Mouse (Mus musculus) limb, embryonic 13.5 days (tissue): ENCODE data around the gene Sphk1. TPM values are rescaled to one million over a fixed set of nuclear protein-coding genes. Genes with fewer than 3 reads are reported as not detected.

ENCODE experiments used
- ATAC-seq: fragments of 200-750 bp; cut with Nextera tagmentation; 2 replicates; pipeline ENCODE4 v1.8.0; 2017; ENCODE audit warnings: low read depth, moderate number of reproducible peaks, moderate TSS enrichment; ENCODE audit not compliant: low FRiP score
- H3K27ac ChIP-seq: fragments of 300-500 bp; sonication (generic); 2 replicates; pipeline ENCODE4 v1.5.1; 2015; ENCODE audit warnings: inconsistent platforms, mild to moderate bottlenecking, moderate library complexity
- H3K27me3 ChIP-seq: fragments of 300-500 bp; sonication (generic); 2 replicates; pipeline ENCODE4 v1.6.1; 2015; ENCODE audit warnings: mild to moderate bottlenecking, inconsistent platforms
- H3K36me3 ChIP-seq: fragments of 300-500 bp; sonication (generic); 2 replicates; pipeline ENCODE4 v1.6.1; 2015; ENCODE audit warnings: inconsistent platforms, mild to moderate bottlenecking, moderate library complexity
- H3K4me1 ChIP-seq: fragments of 300-500 bp; sonication (generic); 2 replicates; pipeline ENCODE4 v1.6.1; 2015; ENCODE audit warnings: inconsistent platforms
- H3K4me2 ChIP-seq: fragments of 300-500 bp; sonication (generic); replicated peaks from 2 replicates; pipeline ENCODE4 v1.6.1; 2015; ENCODE audit warnings: inconsistent platforms, mild to moderate bottlenecking, moderate library complexity
- H3K4me3 ChIP-seq: fragments of 300-500 bp; sonication (generic); 2 replicates; pipeline ENCODE4 v1.5.1; 2015; ENCODE audit warnings: moderate library complexity, mild to moderate bottlenecking, inconsistent platforms
- H3K9ac ChIP-seq: fragments of 300-500 bp; sonication (generic); 2 replicates; pipeline ENCODE4 v1.6.1; 2015; ENCODE audit warnings: mild to moderate bottlenecking, inconsistent platforms
- H3K9me3 ChIP-seq: fragments of 300-500 bp; sonication (generic); 2 replicates; pipeline ENCODE4 v1.6.1; 2016; ENCODE audit warnings: inconsistent platforms
- WGBS: fragments of 180-500 bp; shearing (Covaris S2); methylation state at CpG from one replicate; pipeline ENCODE4 v1.1.7; 2015; 5-methylcytosine and 5-hydroxymethylcytosine counted together
- polyA plus RNA-seq: library from polyadenylated mRNA; unstranded; fragments of >200 nt; fragmentation: Nextera tagmentation; extraction: Ambion mirVana; gene quantifications from 2 replicates; pipeline ENCODE4 v1.2.1, GENCODE M21; 2015

The Sphk1 gene
- polyA plus RNA-seq, 1 experiment from 2014 or later: 2.3 TPM

DNA sequence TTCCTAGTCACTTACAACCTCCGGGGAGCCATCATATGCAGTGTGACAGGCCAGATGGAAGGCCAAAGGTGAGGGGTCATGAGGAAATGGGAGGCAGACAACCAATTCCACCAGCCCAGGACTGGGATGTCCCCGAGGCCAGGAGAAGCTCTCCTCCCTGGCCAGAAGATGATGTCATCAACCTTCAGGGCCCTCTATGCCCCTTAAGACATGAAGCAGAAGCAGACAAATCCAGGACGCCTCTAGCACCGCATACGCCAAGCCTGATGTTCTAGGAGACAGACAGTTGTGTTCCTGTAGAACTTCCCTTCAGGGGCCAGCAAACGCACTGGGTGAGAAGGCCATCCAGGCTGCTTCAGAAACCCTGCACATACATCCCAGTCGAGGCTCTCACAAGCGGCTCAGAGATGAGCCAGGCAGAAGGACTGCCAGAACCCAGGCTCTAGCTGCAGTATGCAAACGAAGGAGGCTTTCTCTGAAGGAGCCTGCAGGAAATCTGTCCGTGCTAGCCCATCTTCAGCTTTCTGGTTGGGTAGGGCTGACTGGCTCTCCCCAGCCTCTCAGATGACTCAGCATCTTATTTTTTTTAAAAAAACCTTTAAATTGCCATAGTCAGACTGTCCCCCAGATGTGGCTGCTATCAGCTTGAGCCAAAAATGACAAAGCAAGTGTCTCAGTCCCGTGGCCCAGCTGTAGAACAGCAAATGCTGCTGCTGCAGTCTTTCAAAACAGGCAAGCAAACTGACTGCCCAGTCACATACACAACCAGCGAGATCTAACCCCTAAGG is 42.2 kb downstream of the Sphk1 start:
- WGBS: 58% methylated on average over 12 of the region's 12 CpGs
- Histone ChIP-seq H3K4me2 (0 out of 2 replicates have a peak overlapping the region, but pooled peaks have one; percentile 2), H3K27me3 (no peaks in the 10 kb centered on the region), H3K4me3 (no peak overlapping the region), H3K27ac (no peak overlapping the region), H3K9me3 (no peaks in the 10 kb centered on the region), H3K9ac (peak overlapping the region; percentile 27; the same call in 1 of the 2 replicates), H3K4me1 (peaks cover 51% of the 10 kb centered on the region), H3K36me3 (no peaks in the 10 kb centered on the region; the same call in 1 of the 2 replicates)
- 0 out of 2 replicates have a peak, but pooled peaks have one; percentile 24 for ATAC-seq

DNA sequence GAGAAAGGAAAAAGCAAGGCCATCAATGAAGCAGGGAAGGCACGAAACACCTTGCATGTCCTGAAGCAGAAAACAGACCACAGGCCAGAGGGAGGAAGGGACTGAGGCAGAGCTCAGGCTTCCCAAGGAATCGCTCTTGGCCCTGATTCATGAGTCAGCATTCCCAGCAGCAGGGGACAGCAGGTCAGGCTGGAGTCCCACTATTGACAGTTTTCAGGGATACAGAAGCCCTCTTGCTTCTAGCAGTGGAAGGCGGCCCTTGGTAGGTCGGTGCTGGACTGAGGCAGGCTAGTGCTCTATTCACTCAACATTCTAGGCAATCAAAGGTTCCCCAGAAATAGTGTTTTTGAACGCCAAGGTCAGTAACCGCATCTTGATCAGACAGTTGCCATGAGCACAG is 43.8 kb downstream of the Sphk1 start:
- H3K27ac ChIP-seq: no peak overlapping the region

DNA sequence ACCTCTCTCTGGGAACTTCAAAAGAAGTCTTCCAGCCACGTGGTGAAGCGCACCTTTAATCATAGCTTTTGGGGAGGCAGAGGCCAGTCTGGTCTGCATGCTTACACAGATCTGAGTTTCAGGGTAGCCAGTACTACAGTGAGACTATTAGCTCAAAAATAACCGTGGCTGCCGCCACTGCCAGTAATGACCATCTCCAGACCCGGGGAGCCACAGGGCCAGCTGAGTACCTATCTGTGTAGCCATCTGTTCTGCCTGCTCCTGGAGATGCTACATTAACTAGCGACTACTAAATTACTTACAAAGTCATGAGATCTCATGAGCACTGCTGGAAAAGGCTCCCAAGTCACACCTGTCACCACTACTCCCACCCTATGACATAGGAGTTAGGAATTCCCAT is 44.3 kb downstream of the Sphk1 start:
- H3K36me3 ChIP-seq: no peaks in the 10 kb centered on the region; the same call in 1 of the 2 replicates
- ATAC-seq: no peak
- no peak overlapping the region for H3K27ac ChIP-seq
- no peak overlapping the region for H3K9ac ChIP-seq
- H3K4me2 ChIP-seq: no peak overlapping the region
- H3K27me3 ChIP-seq: no peaks in the 10 kb centered on the region
- 55% methylated on average over 6 of the region's 6 CpGs for WGBS
- H3K4me3 ChIP-seq: no peak overlapping the region
- H3K9me3 ChIP-seq: no peaks in the 10 kb centered on the region
- H3K4me1 ChIP-seq: peaks cover 71% of the 10 kb centered on the region

More for the DNA sequence above, 43.8 kb downstream of the Sphk1 start:
- H3K4me1 ChIP-seq: peaks cover 66% of the 10 kb centered on the region
- H3K9me3 ChIP-seq: no peaks in the 10 kb centered on the region
- no peak for ATAC-seq
- no peak overlapping the region for H3K4me2 ChIP-seq
- no peaks in the 10 kb centered on the region; the same call in 1 of the 2 replicates for H3K36me3 ChIP-seq
- no peak overlapping the region for H3K4me3 ChIP-seq
- no peaks in the 10 kb centered on the region for H3K27me3 ChIP-seq
- no peak overlapping the region for H3K9ac ChIP-seq
- 64% methylated on average over 6 of the region's 6 CpGs for WGBS

DNA sequence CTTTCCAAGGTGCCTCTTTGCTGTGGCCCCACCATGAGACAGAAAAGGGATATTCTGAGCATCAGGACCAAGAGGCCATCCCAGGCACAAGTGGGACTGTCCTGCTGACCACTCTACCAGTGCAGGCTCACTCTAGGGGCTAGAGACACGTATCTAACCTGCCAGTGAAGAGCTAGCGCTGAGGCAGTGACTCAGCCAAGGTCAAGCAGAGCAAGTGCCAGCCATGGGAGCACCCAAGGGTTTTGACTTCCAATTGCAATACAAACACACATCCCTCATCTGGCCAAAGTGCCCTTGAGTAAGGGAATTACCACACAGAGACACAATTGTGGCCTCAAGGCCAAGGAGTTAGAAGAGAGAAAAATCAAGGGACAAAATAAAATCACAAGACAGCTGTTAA is 44.7 kb downstream of the Sphk1 start:
- Histone ChIP-seq H3K9ac (no peak overlapping the region), H3K4me3 (no peak overlapping the region), H3K9me3 (no peaks in the 10 kb centered on the region), H3K4me1 (peaks cover 73% of the 10 kb centered on the region), H3K4me2 (no peak overlapping the region), H3K36me3 (no peaks in the 10 kb centered on the region; the same call in 1 of the 2 replicates), H3K27ac (no peak overlapping the region), H3K27me3 (no peaks in the 10 kb centered on the region)
- 81% methylated on average over 2 of the region's 2 CpGs for WGBS
- no peak for ATAC-seq

DNA sequence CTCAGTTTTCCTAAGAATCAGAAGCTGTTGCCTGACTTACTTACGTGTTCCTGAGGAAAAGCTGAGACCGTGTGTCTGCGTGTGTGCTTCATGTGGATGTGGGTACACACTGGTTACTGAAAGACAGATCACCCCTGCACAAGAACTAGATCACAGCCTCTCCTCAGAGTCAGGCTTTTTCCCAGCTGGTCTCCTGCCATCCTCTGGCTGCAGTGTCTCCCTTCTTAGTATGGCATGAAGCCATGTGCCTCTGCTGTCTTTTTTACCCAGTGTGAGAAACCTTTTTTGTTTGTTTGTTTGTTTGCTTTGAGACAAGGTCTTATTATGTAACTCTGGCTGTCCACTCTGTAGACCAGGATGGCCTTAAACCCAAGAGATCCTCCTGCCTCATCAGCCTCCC is 48.6 kb downstream of the Sphk1 start:
- H3K4me3 ChIP-seq: no peak overlapping the region
- 95% methylated on average over 3 of the region's 3 CpGs for WGBS
- H3K27me3 ChIP-seq: no peaks in the 10 kb centered on the region
- H3K27ac ChIP-seq: no peak overlapping the region
- peak overlapping the region; percentile 84; the same call in 1 of the 2 replicates for H3K4me2 ChIP-seq
- ATAC-seq: no peak
- no peaks in the 10 kb centered on the region for H3K36me3 ChIP-seq
- H3K9me3 ChIP-seq: no peaks in the 10 kb centered on the region
- no peak overlapping the region for H3K9ac ChIP-seq
- peaks cover 54% of the 10 kb centered on the region for H3K4me1 ChIP-seq

DNA sequence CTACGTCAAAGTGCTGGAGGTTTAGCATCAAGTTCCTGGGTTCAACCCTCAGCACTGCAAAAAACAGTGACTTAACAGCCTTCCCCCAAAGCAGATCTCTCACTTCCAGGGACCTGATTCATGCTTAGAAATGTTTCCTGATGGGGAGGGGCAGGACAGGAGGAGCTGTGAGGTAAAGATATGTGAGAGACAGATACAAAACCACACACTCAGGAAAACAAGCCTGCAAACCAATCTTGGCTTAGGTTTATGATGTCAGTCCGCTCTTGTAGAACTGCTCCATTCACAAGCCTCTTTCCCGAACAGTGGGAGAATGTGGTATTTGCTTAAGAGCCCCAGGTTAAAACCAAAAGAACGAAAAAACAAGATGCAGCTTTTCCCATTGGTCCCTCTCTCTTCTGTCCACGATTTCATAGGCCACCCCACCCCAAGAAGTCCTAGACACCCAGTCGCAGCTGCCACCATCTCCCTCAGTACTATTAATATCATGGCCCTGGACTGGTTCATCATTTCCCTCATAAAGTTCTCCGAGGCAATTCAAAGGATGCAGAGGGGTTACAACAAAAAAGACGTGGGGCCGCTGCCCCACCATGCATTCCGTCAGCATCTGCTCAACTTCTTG is 49.4 kb downstream of the Sphk1 start:
- Histone ChIP-seq H3K9ac (peak overlapping the region; percentile 85), H3K4me3 (peak overlapping the region; percentile 89), H3K27ac (no peak overlapping the region; the same call in 1 of the 2 replicates), H3K27me3 (no peaks in the 10 kb centered on the region), H3K4me2 (peak overlapping the region; percentile 84), H3K36me3 (no peaks in the 10 kb centered on the region), H3K4me1 (peaks cover 45% of the 10 kb centered on the region), H3K9me3 (no peaks in the 10 kb centered on the region)
- 16% methylated on average over 10 of the region's 10 CpGs for WGBS
- ATAC-seq: peak; percentile 2; the same call in 1 of the 2 replicates

DNA sequence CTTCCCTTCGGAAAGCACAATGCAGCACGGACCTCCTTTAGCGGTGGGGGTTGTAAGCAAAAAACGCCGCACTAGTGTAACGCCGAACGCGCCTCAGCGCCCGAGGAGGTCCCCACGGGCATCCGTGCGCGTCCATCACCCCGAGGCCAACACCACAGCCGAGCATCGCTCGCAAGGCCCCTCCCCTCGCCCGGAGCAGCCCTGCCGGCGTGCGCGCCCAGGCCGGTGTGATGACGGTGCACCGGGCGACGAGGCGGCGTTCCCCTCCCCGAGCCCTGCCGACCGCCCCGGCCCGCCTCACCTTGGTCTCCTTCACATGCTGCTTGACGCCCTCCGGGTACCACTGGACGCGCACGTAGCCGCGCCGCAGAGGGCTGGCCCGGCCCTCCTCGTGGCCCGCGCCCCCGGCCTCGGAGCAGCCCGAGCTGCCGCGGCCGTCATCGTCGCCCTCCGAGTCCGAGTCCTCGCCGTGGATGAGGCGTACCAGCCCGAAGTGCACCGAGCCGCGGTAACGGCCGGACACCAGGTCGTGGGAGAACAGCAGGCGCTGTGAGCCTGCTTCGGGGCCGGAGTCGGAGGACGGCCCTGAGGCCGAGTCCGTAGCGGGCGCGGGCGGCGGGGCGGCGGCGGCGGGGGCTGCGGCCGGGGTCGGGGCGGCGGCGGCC is 50.1 kb downstream of the Sphk1 start:
- Histone ChIP-seq H3K36me3 (no peaks in the 10 kb centered on the region), H3K4me3 (peak overlapping the region; percentile 89), H3K9me3 (no peaks in the 10 kb centered on the region), H3K27ac (peak overlapping the region; percentile 82; the same call in 1 of the 2 replicates), H3K4me2 (peak overlapping the region; percentile 84), H3K9ac (peak overlapping the region; percentile 85), H3K4me1 (peaks cover 40% of the 10 kb centered on the region), H3K27me3 (no peaks in the 10 kb centered on the region)
- under 1% methylated on average over 80 of the region's 91 CpGs for WGBS
- ATAC-seq: peak; percentile 72

DNA sequence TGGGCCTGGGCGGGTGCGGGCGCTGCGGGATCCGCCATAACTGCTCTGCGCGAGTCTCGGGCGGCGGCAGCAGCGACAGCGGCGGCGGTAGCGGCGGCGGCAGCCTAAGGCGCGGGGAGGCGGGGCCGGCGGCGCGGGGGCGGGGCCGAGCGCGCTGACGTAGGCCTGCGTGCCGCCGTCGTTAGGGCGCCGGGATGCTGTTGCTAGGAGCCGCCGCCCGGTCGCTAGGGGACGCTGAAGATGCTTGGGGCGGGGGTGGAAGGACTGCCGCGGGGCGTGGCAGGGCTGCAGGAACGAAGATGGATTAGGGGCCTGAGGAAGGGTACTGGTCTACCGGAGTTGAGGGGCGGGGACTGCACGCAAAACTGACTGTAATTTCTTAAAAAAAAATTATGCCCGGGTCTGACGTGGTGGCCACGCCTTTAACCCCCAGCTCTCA is 50.7 kb downstream of the Sphk1 start, which contains the start of gene Ube2o:
Ube2o (minus strand) TSS at position 72 of the 439 bp plus-strand sequence.
- Histone ChIP-seq H3K9ac (peak within 1 kb of the TSS; percentile 85), H3K4me1 (peaks cover 35% of the 10 kb centered on the region), H3K4me3 (peak within 1 kb of the TSS; percentile 89), H3K27me3 (no peaks in the 10 kb centered on the region), H3K27ac (peak within 1 kb of the TSS; percentile 82; the same call in 1 of the 2 replicates), H3K36me3 (no peaks in the 10 kb centered on the region), H3K9me3 (no peaks in the 10 kb centered on the region), H3K4me2 (peak within 1 kb of the TSS; percentile 84)
- WGBS: 2% methylated on average over 36 of the region's 51 CpGs
- ATAC-seq: peak; percentile 87

DNA sequence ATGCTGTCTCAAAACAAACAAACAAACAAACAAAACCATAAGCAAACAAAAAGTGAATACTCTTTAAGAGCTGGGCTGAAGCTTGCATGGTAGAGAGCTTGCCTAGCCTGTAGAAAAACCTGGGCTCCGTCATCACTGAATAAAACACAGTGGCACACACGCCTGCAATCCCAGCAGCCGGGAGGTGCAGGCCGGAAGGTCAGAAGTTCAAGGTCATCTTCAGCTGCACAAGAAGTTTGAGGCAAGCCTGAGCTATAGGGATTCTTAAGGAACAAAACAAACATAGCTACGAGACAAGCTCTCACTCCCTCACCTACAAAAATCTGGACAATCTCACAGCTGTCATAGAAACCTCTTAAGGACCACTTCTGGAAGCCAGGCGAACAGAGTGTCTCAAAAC is 55.0 kb downstream of the Sphk1 start:
- no peaks in the 10 kb centered on the region for H3K36me3 ChIP-seq
- ATAC-seq: no peak
- no peak overlapping the region for H3K9ac ChIP-seq
- H3K27me3 ChIP-seq: peaks cover 3% of the 10 kb centered on the region; the same call in 1 of the 2 replicates
- 73% methylated on average over 6 of the region's 6 CpGs for WGBS
- H3K4me3 ChIP-seq: no peak overlapping the region
- no peaks in the 10 kb centered on the region for H3K9me3 ChIP-seq
- no peak overlapping the region for H3K27ac ChIP-seq
- H3K4me2 ChIP-seq: no peak overlapping the region
- peaks cover 13% of the 10 kb centered on the region for H3K4me1 ChIP-seq
